Mouse (Mus musculus): ENCODE data around the gene Aox3. TPM values are rescaled to one million over a fixed set of nuclear protein-coding genes. Genes with fewer than 3 reads are reported as not detected.

Gene Aox3
- total and polyA plus RNA-seq, 3 experiments, result 0.08 to 0.43 (median 0.14) TPM

DNA sequence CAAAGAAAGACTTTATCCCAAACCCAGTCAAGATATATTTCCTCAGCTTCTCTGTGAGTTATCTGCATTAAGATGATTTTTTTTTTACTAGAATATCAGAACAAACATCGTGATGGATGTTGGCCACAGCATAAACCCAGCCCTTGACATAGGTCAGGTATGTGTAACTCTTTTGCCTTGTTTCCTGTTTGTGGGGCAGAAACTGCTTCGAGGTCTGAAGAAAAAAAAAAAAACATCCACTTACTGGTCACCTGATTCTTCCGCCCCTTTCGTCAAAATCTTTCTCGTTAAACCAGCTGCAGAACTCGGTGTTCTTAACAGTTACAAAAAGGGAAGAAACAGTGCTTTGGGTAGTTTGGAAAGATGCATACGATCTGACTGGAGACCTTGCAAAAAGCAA lies 10.4 kb upstream of the Aox3 start:
- H3K79me2 ChIP-seq (replicated peaks; ENCODE audit: control insufficient read depth, extremely low read depth, insufficient read depth, poor library complexity, severe bottlenecking), result no peaks in the 10 kb centered on the region
- peaks cover 2 to 50% of the 10 kb centered on the region in 2 experiments; a peak in 3 of 4 replicates for H3K4me1 ChIP-seq (ENCODE audit: control insufficient read depth in 1 of 2, insufficient read depth in 2 of 2)
- no peak for TF ChIP-seq JUND (conservative IDR thresholded peaks at IDR 0.05; ENCODE audit: low read depth, low read length)
- TF ChIP-seq NRF1 (IDR thresholded peaks at IDR 0.05; ENCODE audit: low read depth, low read length), result no peak
- TF ChIP-seq CHD2 (IDR thresholded peaks at IDR 0.05; ENCODE audit: low read length), result no peak
- TF ChIP-seq BHLHE40 (IDR thresholded peaks at IDR 0.05; ENCODE audit: low read depth, low read length), result no peak
- no peak for TF ChIP-seq JUN (IDR thresholded peaks at IDR 0.05; ENCODE audit: insufficient read depth, low read depth, low read length)
- TF ChIP-seq HCFC1 (IDR thresholded peaks at IDR 0.05; ENCODE audit: low read depth, low read length), result no peak
- no peak for TF ChIP-seq MXI1 (IDR thresholded peaks at IDR 0.05; ENCODE audit: low read depth, low read length)
- TF ChIP-seq MEF2A (IDR thresholded peaks at IDR 0.05; ENCODE audit: borderline replicate concordance, low read depth, low read length), result no peak
- TF ChIP-seq GABPA (IDR thresholded peaks at IDR 0.05; ENCODE audit: insufficient replicate concordance, low read depth, low read length), result no peak
- TF ChIP-seq ETS1 (conservative IDR thresholded peaks at IDR 0.05; ENCODE audit: low read depth, low read length), result no peak
- no peak for TF ChIP-seq MAX (IDR thresholded peaks at IDR 0.05; ENCODE audit: low read length)
- no peak for TF ChIP-seq TBP (conservative IDR thresholded peaks at IDR 0.05; ENCODE audit: low read depth, low read length)
- TF ChIP-seq USF2 (conservative IDR thresholded peaks at IDR 0.05; ENCODE audit: low read depth, low read length), result no peak
- TF ChIP-seq POLR2AphosphoS2 (IDR thresholded peaks at IDR 0.05; ENCODE audit: low read depth, low read length), result no peak
- TF ChIP-seq EP300 (IDR thresholded peaks at IDR 0.05; ENCODE audit: low read length), result 0 out of 2 replicates have a peak, but pooled peaks have one; percentile 18
- TF ChIP-seq ZNF384 (IDR thresholded peaks at IDR 0.05; ENCODE audit: low read depth, low read length), result peak; percentile 85
- TF ChIP-seq ZC3H11A (IDR thresholded peaks at IDR 0.05; ENCODE audit: low read depth, low read length), result no peak
- H3K9me3 ChIP-seq (replicated peaks; ENCODE audit: low read length), result no peaks in the 10 kb centered on the region
- no peak overlapping the region for H3K4me3 ChIP-seq (replicated peaks in 1 of 3; ENCODE audit: low read depth in 2 of 3, low read length in 2 of 3, poor library complexity in 1 of 3)
- H3K9ac ChIP-seq (ENCODE audit: insufficient read depth, low read depth), result no peak overlapping the region
- H3K4me2 ChIP-seq (ENCODE audit: insufficient read depth, low read depth, poor library complexity, severe bottlenecking), result no peak overlapping the region; the same call in 1 of the 2 replicates
- DNase-seq (ENCODE audit: extremely low read depth), result no peak
- no peaks in the 10 kb centered on the region for H3K27me3 ChIP-seq (replicated peaks)
- H3K36me3 ChIP-seq (replicated peaks in 1 of 2; ENCODE audit: control insufficient read depth in 1 of 2, insufficient read depth in 1 of 2, low read length in 1 of 2), result no peaks in the 10 kb centered on the region
- dilution Hi-C loops (cut with MboI; ENCODE audit: extremely low pct_ligation_motif_present, extremely low pct_unique_long_range_greater_than_20kb, low sequenced_read_pairs) (no loop called here), in situ Hi-C loops (cut with MboI; ENCODE audit: low pct_ligation_motif_present, low pct_unique_long_range_greater_than_20kb, low sequenced_read_pairs) (no loop called here)
- H3K27ac ChIP-seq (ENCODE audit: insufficient read depth, low read depth), result no peak overlapping the region

DNA sequence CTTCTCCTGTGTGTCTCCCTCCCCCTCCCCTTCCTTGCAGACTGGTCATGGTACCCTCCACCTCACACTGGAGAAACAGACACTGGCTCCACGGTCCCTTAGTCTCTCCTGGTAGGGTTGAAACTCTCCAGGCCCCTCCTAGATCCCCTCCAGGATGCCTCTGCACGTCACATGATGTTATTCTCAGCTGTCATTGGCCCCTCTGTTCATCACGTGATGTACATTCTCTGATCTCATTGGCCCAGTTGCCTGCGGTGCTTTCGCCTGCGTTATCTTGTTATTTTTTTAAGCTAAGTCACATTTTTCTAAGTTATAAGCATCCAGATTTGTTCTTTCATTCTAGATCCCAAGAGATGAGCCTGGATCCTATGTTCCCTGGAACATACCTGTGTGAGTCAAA lies 7.2 kb upstream of the Aox3 start:
- no peak for TF ChIP-seq CHD1 (IDR thresholded peaks at IDR 0.05; ENCODE audit: low read depth, low read length)
- TF ChIP-seq JUND (conservative IDR thresholded peaks at IDR 0.05; ENCODE audit: low read depth, low read length), result no peak
- peak; percentile 51; the same call in 1 of the 2 replicates for TF ChIP-seq USF1 (IDR thresholded peaks at IDR 0.05; ENCODE audit: low read depth, low read length)
- TF ChIP-seq USF2 (conservative IDR thresholded peaks at IDR 0.05; ENCODE audit: low read depth, low read length), result peak; percentile 48
- H3K27me3 ChIP-seq (replicated peaks), result no peaks in the 10 kb centered on the region
- H3K9ac ChIP-seq (ENCODE audit: insufficient read depth, low read depth), result no peak overlapping the region
- DNase-seq (ENCODE audit: extremely low read depth), result no peak
- no peak overlapping the region for H3K4me3 ChIP-seq (replicated peaks in 1 of 3; ENCODE audit: low read depth in 2 of 3, low read length in 2 of 3, poor library complexity in 1 of 3)
- H3K4me2 ChIP-seq (ENCODE audit: insufficient read depth, low read depth, poor library complexity, severe bottlenecking), result no peak overlapping the region
- in situ Hi-C loops (cut with MboI; ENCODE audit: low pct_ligation_motif_present, low pct_unique_long_range_greater_than_20kb, low sequenced_read_pairs), result no loop called here
- H3K27ac ChIP-seq (ENCODE audit: insufficient read depth, low read depth), result no peak overlapping the region
- no peaks in the 10 kb centered on the region for H3K36me3 ChIP-seq (replicated peaks in 1 of 2; ENCODE audit: control insufficient read depth in 1 of 2, insufficient read depth in 1 of 2, low read length in 1 of 2)
- dilution Hi-C loops (cut with MboI; ENCODE audit: extremely low pct_ligation_motif_present, extremely low pct_unique_long_range_greater_than_20kb, low sequenced_read_pairs), result no loop called here
- H3K79me2 ChIP-seq (replicated peaks; ENCODE audit: control insufficient read depth, extremely low read depth, insufficient read depth, poor library complexity, severe bottlenecking), result no peaks in the 10 kb centered on the region
- peaks cover 0 to 21% of the 10 kb centered on the region in 2 experiments; a peak in 2 of 4 replicates for H3K4me1 ChIP-seq (ENCODE audit: control insufficient read depth in 1 of 2, insufficient read depth in 2 of 2)
- peaks cover 5% of the 10 kb centered on the region for H3K9me3 ChIP-seq (replicated peaks; ENCODE audit: low read length)

Measured in CH12.LX (cell line).